Mouse (Mus musculus) liver, postnatal 0 days (tissue): ENCODE measurements around the gene Rxfp4. TPM values are rescaled to one million over a fixed set of nuclear protein-coding genes. Genes with fewer than 3 reads are reported as not detected.

Experiments used
- ATAC-seq: fragments of 200-750 bp; cut with Nextera tagmentation; 2 replicates; pipeline ENCODE4 v1.8.0; 2017; ENCODE audit warnings: mild to moderate bottlenecking, moderate library complexity
- DNase-seq: peaks from one replicate; pipeline ENCODE4 v3.0.0-alpha.2; 2016
- H3K27ac ChIP-seq: fragments of 300-500 bp; sonication (generic); 2 replicates; pipeline ENCODE4 v1.5.1; 2014; ENCODE audit warnings: antibody characterized with exemption, moderate library complexity, mild to moderate bottlenecking, low read depth
- H3K27me3 ChIP-seq: fragments of 300-500 bp; sonication (generic); 2 replicates; pipeline ENCODE4 v1.6.1; 2014; ENCODE audit warnings: low read length, control low read depth, mixed read lengths; ENCODE audit not compliant: insufficient read depth
- H3K36me3 ChIP-seq: fragments of 300-500 bp; sonication (generic); replicated peaks from 2 replicates; pipeline ENCODE4 v1.6.1; 2014; ENCODE audit warnings: mild to moderate bottlenecking, control low read depth, low read length, moderate library complexity, mixed read lengths; ENCODE audit not compliant: insufficient read depth
- H3K4me1 ChIP-seq: fragments of 300-500 bp; sonication (generic); 2 replicates; pipeline ENCODE4 v1.6.1; 2014; ENCODE audit warnings: antibody characterized with exemption, mild to moderate bottlenecking, control low read depth; ENCODE audit not compliant: insufficient read depth
- H3K4me2 ChIP-seq: fragments of 300-500 bp; sonication (generic); 2 replicates; pipeline ENCODE4 v1.6.1; 2014; ENCODE audit warnings: low read depth, mild to moderate bottlenecking, low read length, moderate library complexity, mixed read lengths
- H3K4me3 ChIP-seq: fragments of 300-500 bp; sonication (generic); 2 replicates; pipeline ENCODE4 v1.5.1; 2014; ENCODE audit warnings: low read depth, low read length
- H3K9ac ChIP-seq: fragments of 300-500 bp; sonication (generic); replicated peaks from 2 replicates; pipeline ENCODE4 v1.6.1; 2014; ENCODE audit warnings: mild to moderate bottlenecking, moderate library complexity
- H3K9me3 ChIP-seq: fragments of 300-500 bp; sonication (generic); 2 replicates; pipeline ENCODE4 v1.6.1; 2016; ENCODE audit warnings: mild to moderate bottlenecking, control low read depth, low read length, mixed read lengths
- CTCF ChIP-seq: sonication (generic); IDR thresholded peaks from 2 replicates; pipeline ENCODE4 v1.5.1; 2016; ENCODE audit warnings: antibody characterized with exemption, low read depth
- EP300 ChIP-seq: IDR thresholded peaks from 2 replicates; pipeline ENCODE4 v1.6.1; 2016; ENCODE audit warnings: antibody characterized with exemption, low read depth, mild to moderate bottlenecking
- WGBS: fragments of 180-500 bp; shearing (Covaris S2); extraction: QIAGEN DNeasy Blood & Tissue Kit; methylation state at CpG from one replicate; pipeline ENCODE4 v1.1.7; 2014; ENCODE audit not compliant: insufficient replicate concordance; 5-methylcytosine and 5-hydroxymethylcytosine counted together
- polyA plus RNA-seq: library from polyadenylated mRNA; unstranded; fragments of >200 nt; fragmentation: Nextera tagmentation; extraction: Ambion mirVana; gene quantifications from 2 replicates; pipeline ENCODE4 v1.2.1, GENCODE M21; 2015

The Rxfp4 gene
- polyA plus RNA-seq, 1 experiment from 2014 or later: not detected

DNA sequence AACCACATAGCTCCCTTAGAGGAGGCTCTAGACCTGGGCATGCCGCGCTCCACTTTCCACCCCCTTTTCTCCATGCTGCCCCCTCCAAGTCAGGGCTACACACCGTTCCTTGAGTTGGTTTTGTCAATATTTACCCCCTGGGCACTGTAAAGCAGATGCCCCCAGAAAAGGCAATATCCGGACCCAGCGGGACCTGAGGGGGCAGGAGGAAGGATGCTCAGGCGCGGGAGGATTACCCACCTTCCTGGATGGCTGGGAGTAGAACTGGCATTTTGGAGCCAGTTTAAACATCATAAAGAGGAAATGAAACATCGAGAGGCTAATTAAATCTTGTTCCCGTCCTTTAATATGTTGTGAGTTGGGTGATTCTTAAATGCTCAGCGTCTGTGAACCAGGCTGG is 3.8 kb downstream of the Rxfp4 start:
- DNase-seq (no peak), ATAC-seq (no peak)
- Histone ChIP-seq H3K4me3 (no peak overlapping the region), H3K27ac (no peak overlapping the region), H3K36me3 (peaks cover 24% of the 10 kb centered on the region), H3K9ac (no peak overlapping the region), H3K9me3 (no peaks in the 10 kb centered on the region), H3K4me1 (0 out of 2 replicates have a peak, but pooled peaks cover 3% of the 10 kb centered on the region), H3K27me3 (no peaks in the 10 kb centered on the region), H3K4me2 (no peak overlapping the region)
- no peak for TF ChIP-seq CTCF
- no peak for TF ChIP-seq EP300
- WGBS: 74% methylated on average over 10 of the region's 10 CpGs

DNA sequence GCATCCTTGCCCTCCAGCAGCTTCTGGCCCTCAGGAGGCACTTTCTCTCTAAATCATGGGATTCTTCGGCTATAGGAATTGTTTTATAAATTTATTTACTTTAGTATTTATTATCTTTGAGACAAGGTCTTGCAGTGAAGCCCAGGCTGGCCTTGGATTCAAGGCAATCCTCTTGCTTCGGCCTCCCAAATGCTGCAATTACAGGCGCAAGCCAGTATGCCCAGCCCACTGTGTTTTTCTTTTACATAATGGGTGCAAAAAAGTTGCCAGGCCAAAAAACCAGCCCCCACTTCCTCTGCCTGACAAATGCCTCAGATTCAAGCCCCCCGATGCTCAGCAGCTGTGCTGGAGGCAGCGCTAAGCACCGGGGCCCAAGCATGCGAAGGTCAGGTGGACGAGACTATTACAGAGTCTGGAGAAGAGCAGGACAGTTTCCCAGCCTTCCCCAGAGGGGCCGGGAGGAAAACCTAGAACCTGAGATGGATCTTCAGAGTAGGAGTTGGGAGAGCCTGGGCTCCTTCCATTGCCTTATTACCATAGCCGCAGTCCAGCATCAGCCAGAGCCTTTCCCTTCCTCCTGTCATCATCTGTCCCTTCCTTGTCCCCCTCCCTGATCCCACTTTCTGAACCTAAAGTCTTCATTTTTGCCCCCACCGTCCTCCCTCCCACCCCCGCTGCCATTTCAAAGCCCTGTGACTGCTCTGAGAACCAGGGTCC is 4.3 kb downstream of the Rxfp4 start:
- H3K4me2 ChIP-seq: no peak overlapping the region

DNA sequence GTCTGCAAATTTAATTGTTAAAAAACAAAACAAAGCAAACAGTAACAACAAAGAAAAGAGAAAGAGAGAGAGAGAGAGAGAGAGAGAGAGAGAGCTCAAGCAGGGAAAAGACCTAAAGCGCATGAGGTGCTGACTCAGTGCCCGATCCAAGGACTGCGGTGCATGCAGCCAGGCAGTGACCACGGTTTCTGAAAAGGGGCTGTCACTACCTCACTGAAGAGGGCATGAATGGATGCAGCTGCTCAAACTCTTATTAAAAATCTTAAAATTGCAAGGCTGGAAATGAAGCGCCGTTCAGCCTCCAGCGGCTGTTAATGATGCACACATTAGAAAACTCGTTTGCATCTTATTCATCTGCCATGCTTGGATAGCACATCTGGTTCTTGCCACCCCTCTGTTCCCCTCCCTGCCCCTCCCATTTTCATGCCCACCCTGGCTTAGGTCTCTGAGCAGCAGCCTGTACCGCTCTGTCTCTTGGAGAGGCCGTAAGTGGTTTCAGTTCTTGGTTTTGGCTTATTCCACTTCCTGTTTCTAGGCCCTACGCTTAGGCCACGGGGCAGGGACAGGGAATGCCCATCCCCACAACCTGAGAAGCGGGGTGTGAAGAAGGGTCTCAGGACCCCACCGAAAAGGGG is 5.0 kb downstream of the Rxfp4 start:
- no peak for TF ChIP-seq EP300
- TF ChIP-seq CTCF: no peak
- DNase-seq (no peak), ATAC-seq (peak; percentile 35; the same call in 1 of the 2 replicates)
- H3K4me1 ChIP-seq: 0 out of 2 replicates have a peak, but pooled peaks cover 3% of the 10 kb centered on the region
- no peaks in the 10 kb centered on the region for H3K9me3 ChIP-seq
- H3K9ac ChIP-seq: no peak overlapping the region
- H3K36me3 ChIP-seq: peaks cover 37% of the 10 kb centered on the region
- no peak overlapping the region for H3K27ac ChIP-seq
- H3K4me2 ChIP-seq: no peak overlapping the region
- H3K27me3 ChIP-seq: no peaks in the 10 kb centered on the region
- 67% methylated on average over 14 of the region's 14 CpGs for whole genome bisulfite sequencing
- no peak overlapping the region for H3K4me3 ChIP-seq

More for the DNA sequence above, 4.3 kb downstream of the Rxfp4 start:
- Histone ChIP-seq H3K36me3 (peaks cover 30% of the 10 kb centered on the region), H3K27me3 (no peaks in the 10 kb centered on the region), H3K4me3 (no peak overlapping the region), H3K27ac (no peak overlapping the region), H3K9ac (no peak overlapping the region), H3K9me3 (no peaks in the 10 kb centered on the region), H3K4me1 (0 out of 2 replicates have a peak, but pooled peaks cover 3% of the 10 kb centered on the region)
- DNase-seq (no peak), ATAC-seq (no peak)
- 88% methylated on average over 12 of the region's 12 CpGs for WGBS
- TF ChIP-seq EP300 (no peak), CTCF (no peak)

DNA sequence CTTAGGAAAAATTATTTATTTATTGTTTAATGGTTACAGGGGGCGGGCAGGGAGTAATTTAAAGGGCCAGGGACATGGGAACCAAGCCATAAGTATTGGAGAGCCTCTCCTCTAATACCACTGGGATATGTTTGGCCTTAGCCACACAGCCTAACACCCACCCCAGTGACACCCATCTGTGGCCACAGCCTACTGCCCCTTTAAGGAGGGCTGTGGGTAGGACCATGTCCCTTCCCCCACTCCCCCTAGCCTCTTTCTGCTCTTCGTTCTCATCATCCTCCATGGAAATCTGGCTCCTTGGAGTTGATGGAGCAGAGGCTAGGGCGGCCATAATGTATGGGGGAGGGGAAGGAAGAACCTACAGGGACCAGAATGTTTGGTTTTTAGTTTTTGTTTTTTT is 5.9 kb downstream of the Rxfp4 start:
- no peaks in the 10 kb centered on the region for H3K27me3 ChIP-seq
- TF ChIP-seq CTCF: no peak
- TF ChIP-seq EP300: no peak
- no peak overlapping the region for H3K9ac ChIP-seq
- peaks cover 45% of the 10 kb centered on the region for H3K36me3 ChIP-seq
- 0 out of 2 replicates have a peak, but pooled peaks cover 3% of the 10 kb centered on the region for H3K4me1 ChIP-seq
- WGBS: 84% methylated on average over 3 of the region's 3 CpGs
- H3K27ac ChIP-seq: no peak overlapping the region
- no peaks in the 10 kb centered on the region for H3K9me3 ChIP-seq
- no peak overlapping the region for H3K4me3 ChIP-seq
- no peak for ATAC-seq
- DNase-seq: no peak
- no peak overlapping the region for H3K4me2 ChIP-seq

DNA sequence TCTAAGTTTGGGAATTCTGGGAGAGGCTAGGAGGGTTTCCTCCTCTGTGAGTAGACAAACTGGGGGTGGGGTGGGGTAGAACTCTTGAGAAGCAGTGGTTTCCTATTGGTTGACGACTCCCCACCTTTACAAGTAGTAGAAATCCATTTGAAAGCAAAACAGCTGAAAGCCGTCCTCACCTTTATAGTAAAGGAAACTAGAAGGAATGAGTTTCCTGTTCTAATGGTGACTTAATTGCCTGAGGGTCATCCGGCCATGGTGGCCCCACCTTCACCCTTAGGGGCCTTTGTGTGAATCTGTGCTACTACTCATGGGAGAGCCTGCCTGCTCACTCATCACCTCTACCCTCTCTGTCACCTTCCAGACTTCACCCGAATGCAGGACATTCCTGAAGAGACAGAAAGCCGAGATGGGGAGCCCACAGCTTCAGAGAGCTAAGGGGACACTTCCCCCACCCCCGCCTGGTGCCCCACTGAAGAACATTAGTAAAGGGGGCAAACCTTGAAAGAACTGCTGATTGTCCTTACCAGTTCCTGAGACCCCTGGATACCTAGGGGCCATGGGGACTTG is 6.4 kb downstream of the Rxfp4 start:
- Histone ChIP-seq H3K4me3 (no peak overlapping the region), H3K4me2 (no peak overlapping the region), H3K36me3 (peaks cover 50% of the 10 kb centered on the region), H3K27ac (no peak overlapping the region), H3K4me1 (0 out of 2 replicates have a peak, but pooled peaks cover 3% of the 10 kb centered on the region), H3K9ac (no peak overlapping the region), H3K9me3 (no peaks in the 10 kb centered on the region), H3K27me3 (no peaks in the 10 kb centered on the region)
- no peak for TF ChIP-seq EP300
- TF ChIP-seq CTCF: no peak
- ATAC-seq: no peak
- no peak for DNase-seq
- WGBS: 77% methylated on average over 6 of the region's 6 CpGs

DNA sequence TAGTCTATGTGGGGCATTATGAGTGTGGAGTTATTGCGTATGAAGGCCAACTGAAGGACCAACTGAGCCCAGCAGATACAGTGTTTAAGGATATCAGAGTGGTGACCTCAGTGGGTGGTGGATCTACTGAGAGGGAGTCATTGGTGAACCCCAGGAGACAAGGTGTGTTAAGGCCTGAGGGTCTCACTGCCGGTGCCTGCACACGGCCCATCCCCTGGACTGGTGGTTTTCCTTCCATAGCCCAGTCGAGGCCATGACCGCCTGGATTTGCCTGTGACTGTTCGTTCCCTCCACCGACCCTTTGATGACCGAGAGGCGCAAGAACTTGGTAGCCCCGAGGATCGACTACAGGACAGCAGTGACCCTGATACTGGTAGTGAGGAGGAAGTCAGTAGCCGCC is 7.0 kb downstream of the Rxfp4 start:
- H3K36me3 ChIP-seq: peaks cover 53% of the 10 kb centered on the region
- no peak overlapping the region for H3K27ac ChIP-seq
- H3K4me2 ChIP-seq: no peak overlapping the region
- ATAC-seq (no peak), DNase-seq (no peak)
- no peak overlapping the region for H3K9ac ChIP-seq
- 84% methylated on average over 12 of the region's 12 CpGs for WGBS
- H3K4me3 ChIP-seq: no peak overlapping the region
- no peaks in the 10 kb centered on the region for H3K9me3 ChIP-seq
- no peak for TF ChIP-seq EP300
- no peak for TF ChIP-seq CTCF
- no peaks in the 10 kb centered on the region for H3K4me1 ChIP-seq
- H3K27me3 ChIP-seq: no peaks in the 10 kb centered on the region
